8 mouse cellular contexts compared by ENCODE assay signal in the genomic region with DNA sequence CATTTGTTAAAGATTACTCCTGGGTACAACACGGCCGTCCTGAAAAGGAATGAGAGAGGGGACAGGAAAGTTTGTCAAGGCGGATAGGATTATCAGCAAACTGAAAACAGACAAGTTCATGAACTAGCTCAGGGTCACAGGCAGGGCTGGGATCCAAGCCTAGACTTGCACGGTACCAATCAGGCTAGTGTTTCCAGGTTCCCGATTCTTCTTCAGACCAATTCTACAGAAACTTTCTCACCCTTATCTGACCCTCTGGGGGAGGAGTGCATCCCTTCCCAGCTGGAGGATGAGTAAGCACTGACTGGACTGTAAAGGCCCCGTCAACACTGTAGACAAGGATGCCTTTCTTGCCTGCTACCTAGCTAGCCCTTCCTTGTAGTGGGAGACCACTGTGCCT.
A peak's percentile ranks its signal among the peaks of the same experiment; 100 is the strongest.
DNase-seq lines count a peak whose midpoint lies in the region; ATAC-seq lines count a peak whose summit lies in the region.

No protein-coding gene starts in this region.

- 28% methylated on average over 6 of the region's 6 CpGs for WGBS in kidney, embryonic 16.5 days
- 18% methylated on average over 6 of the region's 6 CpGs for WGBS in embryonic facial prominence, embryonic 15.5 days
- WGBS in midbrain, embryonic 16.5 days, result 66% methylated on average over 6 of the region's 6 CpGs
- WGBS in hindbrain, embryonic 16.5 days, result 63% methylated on average over 6 of the region's 6 CpGs

- 0 out of 2 replicates have a peak, but pooled peaks have one; percentile 36 for ATAC-seq in kidney, embryonic 16.5 days (ENCODE audit: low FRiP score, low TSS enrichment)
- ATAC-seq in embryonic facial prominence, embryonic 15.5 days (ENCODE audit: insufficient number of reproducible peaks, low FRiP score, low TSS enrichment, low read depth), result peak; percentile 8; the same call in 1 of the 2 replicates
- no peak for ATAC-seq in midbrain, embryonic 16.5 days
- no peak for ATAC-seq in hindbrain, embryonic 16.5 days

- no peak overlapping the region for H3K4me2 ChIP-seq in kidney, embryonic 16.5 days (replicated peaks; ENCODE audit: low read depth, low read length)
- no peak overlapping the region for H3K4me2 ChIP-seq in embryonic facial prominence, embryonic 15.5 days (replicated peaks)
- H3K4me2 ChIP-seq in midbrain, embryonic 16.5 days (ENCODE audit: low read length), result no peak overlapping the region
- no peak overlapping the region for H3K4me2 ChIP-seq in hindbrain, embryonic 16.5 days (ENCODE audit: low read length)

- H3K27me3 ChIP-seq in kidney, embryonic 16.5 days (ENCODE audit: insufficient read depth, low read length), result no peaks in the 10 kb centered on the region
- no peaks in the 10 kb centered on the region for H3K27me3 ChIP-seq in embryonic facial prominence, embryonic 15.5 days
- H3K27me3 ChIP-seq in midbrain, embryonic 16.5 days (ENCODE audit: control insufficient read depth, insufficient read depth, low read depth, low read length), result no peaks in the 10 kb centered on the region
- no peaks in the 10 kb centered on the region for H3K27me3 ChIP-seq in hindbrain, embryonic 16.5 days (replicated peaks; ENCODE audit: control insufficient read depth, insufficient read depth, low read length)

- no peaks in the 10 kb centered on the region for H3K36me3 ChIP-seq in kidney, embryonic 16.5 days (ENCODE audit: insufficient read depth, low read length)
- no peaks in the 10 kb centered on the region for H3K36me3 ChIP-seq in embryonic facial prominence, embryonic 15.5 days
- H3K36me3 ChIP-seq in midbrain, embryonic 16.5 days (ENCODE audit: control insufficient read depth, insufficient read depth, low read length), result no peaks in the 10 kb centered on the region
- no peaks in the 10 kb centered on the region for H3K36me3 ChIP-seq in hindbrain, embryonic 16.5 days (ENCODE audit: control insufficient read depth, insufficient read depth, low read length)

- intact Hi-C loops in left cerebral cortex, postnatal 14 days (cut with DNase I), result no loop called here

- H3K9me3 ChIP-seq in kidney, embryonic 16.5 days (ENCODE audit: low read length), result no peaks in the 10 kb centered on the region
- no peaks in the 10 kb centered on the region for H3K9me3 ChIP-seq in embryonic facial prominence, embryonic 15.5 days (replicated peaks)
- H3K9me3 ChIP-seq in midbrain, embryonic 16.5 days (replicated peaks; ENCODE audit: control insufficient read depth, low read length, poor library complexity, severe bottlenecking), result no peaks in the 10 kb centered on the region
- H3K9me3 ChIP-seq in hindbrain, embryonic 16.5 days (ENCODE audit: control insufficient read depth, low read length), result no peaks in the 10 kb centered on the region

- H3K27ac ChIP-seq in kidney, embryonic 16.5 days (ENCODE audit: low read length), result no peak overlapping the region
- H3K27ac ChIP-seq in embryonic facial prominence, embryonic 15.5 days (replicated peaks), result peak overlapping the region; percentile 75; the same call in 1 of the 2 replicates
- H3K27ac ChIP-seq in midbrain, embryonic 16.5 days (ENCODE audit: low read length), result no peak overlapping the region
- H3K27ac ChIP-seq in hindbrain, embryonic 16.5 days (ENCODE audit: low read depth, low read length), result no peak overlapping the region

- H3K4me1 ChIP-seq in kidney, embryonic 16.5 days (ENCODE audit: insufficient read depth, low read length), result peaks cover 22% of the 10 kb centered on the region
- H3K4me1 ChIP-seq in embryonic facial prominence, embryonic 15.5 days, result peaks cover 25% of the 10 kb centered on the region
- H3K4me1 ChIP-seq in midbrain, embryonic 16.5 days (ENCODE audit: control insufficient read depth, insufficient read depth, low read length), result peaks cover 6% of the 10 kb centered on the region; the same call in 1 of the 2 replicates
- peaks cover 3% of the 10 kb centered on the region for H3K4me1 ChIP-seq in hindbrain, embryonic 16.5 days (ENCODE audit: control insufficient read depth, insufficient read depth, low read depth, low read length)

- no peak overlapping the region for H3K4me3 ChIP-seq in kidney, embryonic 16.5 days (ENCODE audit: low read length)
- H3K4me3 ChIP-seq in embryonic facial prominence, embryonic 15.5 days (replicated peaks), result no peak overlapping the region
- H3K4me3 ChIP-seq in midbrain, embryonic 16.5 days (ENCODE audit: low read depth, low read length), result no peak overlapping the region
- H3K4me3 ChIP-seq in hindbrain, embryonic 16.5 days (ENCODE audit: low read length), result no peak overlapping the region

- H3K9ac ChIP-seq in kidney, embryonic 16.5 days (replicated peaks; ENCODE audit: low read length), result no peak overlapping the region
- H3K9ac ChIP-seq in embryonic facial prominence, embryonic 15.5 days, result no peak overlapping the region
- H3K9ac ChIP-seq in midbrain, embryonic 16.5 days (ENCODE audit: low read depth, low read length), result no peak overlapping the region
- no peak overlapping the region for H3K9ac ChIP-seq in hindbrain, embryonic 16.5 days (ENCODE audit: low read depth, low read length)

- no peak for DNase-seq in kidney, adult 18-20 months
- peak; percentile 89 for DNase-seq in NIH3T3 (ENCODE audit: low read depth)
- peak; percentile 10 for DNase-seq in hindlimb bud, embryonic 11.5 days (ENCODE audit: extremely low spot score, low read depth, low spot score)
- no peak for DNase-seq in left cerebral cortex, postnatal 14 days (ENCODE audit: low spot score in 2 of 2)

Comparison
In these comparisons a context has a peak if more than half of its experiments do, and no peak if none do; other contexts are left out.
1. ATAC-seq: peak in kidney, embryonic 16.5 days (single experiment) and embryonic facial prominence, embryonic 15.5 days (single experiment); none in midbrain, embryonic 16.5 days (single experiment) and hindbrain, embryonic 16.5 days (single experiment).
2. DNase-seq: peak in NIH3T3 (single experiment) and hindlimb bud, embryonic 11.5 days (single experiment); none in kidney, adult 18-20 months (single experiment) and left cerebral cortex, postnatal 14 days (0 of 2).